Mouse (Mus musculus) heart, postnatal 14 days (tissue): ENCODE data around the gene Dock4. TPM values are rescaled to one million over a fixed set of nuclear protein-coding genes. Genes with fewer than 3 reads are reported as not detected.

Experiments
- DNase-seq, 2 experiments: peaks; one replicate each; pipeline ENCODE4 v3.0.0; 2021 to 2022
- intact Hi-C: fragments of 180-260 bp; cut with DNase I; formaldehyde crosslinking; loops from one replicate; pipeline ENCODE4 v1.15.1; 2025
- total RNA-seq, 2 experiments: library from RNA; stranded (reverse); gene quantifications; 2 replicates each; pipeline ENCODE4 v1.2.3; 2021

The Dock4 gene
- total RNA-seq, 2 experiments from 2014 or later = 16.4 to 17.2 TPM

GRCm38 (mm10) chr12:40503520-40503919, 57.8 kb downstream of the Dock4 start:
- intact Hi-C loops = loop anchor here (5.0 kb wide), 1 partner anchor 56 kb away; the partner anchor contains the start of genes Dock4 and Zfp277
- no peak for DNase-seq

GRCm38 (mm10) chr12:40504687-40505086, 58.9 kb downstream of the Dock4 start:
- intact Hi-C loops = loop anchor here (5.0 kb wide), 1 partner anchor 57 kb away; the partner anchor contains the start of genes Dock4 and Zfp277
- DNase-seq = peak in 1 of 2 experiments; percentile 17

GRCm38 (mm10) chr12:40507823-40508390, 62.2 kb downstream of the Dock4 start:
- no peak for DNase-seq
- intact Hi-C loops = no loop called here

GRCm38 (mm10) chr12:40508416-40508815, 62.7 kb downstream of the Dock4 start:
- no peak for DNase-seq
- intact Hi-C loops = no loop called here

- DNase-seq = no peak
- intact Hi-C loops = loop anchor here (5.0 kb wide), 1 partner anchor 40 kb away; no protein-coding TSS in a partner anchor
Measured at GRCm38 (mm10) chr12:40511643-40512369, 66.1 kb downstream of the Dock4 start.

DNA sequence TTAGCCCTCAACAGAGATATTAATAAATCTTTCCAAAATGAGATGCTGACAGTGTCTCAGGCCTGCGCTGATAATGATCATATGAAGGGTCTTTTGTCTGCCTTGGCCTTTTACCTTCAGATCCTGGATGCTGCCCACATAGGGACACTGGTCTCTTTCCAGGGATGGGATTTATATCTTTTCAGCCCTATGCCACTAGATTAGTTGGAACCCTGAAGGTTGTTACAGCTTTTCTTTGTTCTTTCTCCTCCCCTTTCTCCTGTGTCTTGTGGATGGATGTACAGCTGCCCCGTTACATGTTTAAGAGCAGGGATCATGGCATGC, 66.6 kb downstream of the Dock4 start:
- intact Hi-C loops = loop anchor here (5.0 kb wide), 1 partner anchor 40 kb away; no protein-coding TSS in a partner anchor
- DNase-seq = no peak

DNA sequence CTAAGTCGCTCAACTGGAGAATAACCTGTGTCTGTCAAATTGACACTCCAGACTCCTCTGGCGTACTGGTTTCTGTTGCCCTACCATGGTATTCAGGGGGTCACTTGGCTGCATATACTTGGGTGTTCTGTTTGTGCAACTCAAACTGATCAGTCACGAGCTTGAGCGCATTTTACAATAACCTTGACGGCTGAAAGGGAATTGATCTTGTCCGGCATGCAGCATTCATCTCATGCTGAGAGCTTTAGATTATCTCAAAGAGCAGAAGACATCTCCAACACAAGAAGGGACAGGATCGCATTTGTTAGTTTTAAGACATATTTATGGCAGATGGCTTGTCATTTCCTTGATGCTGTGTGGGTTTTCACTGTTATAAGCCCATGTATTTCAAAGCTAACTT, 67.2 kb downstream of the Dock4 start:
- DNase-seq = no peak
- intact Hi-C loops = loop anchor here (5.0 kb wide), 1 partner anchor 41 kb away; no protein-coding TSS in a partner anchor

- intact Hi-C loops = loop anchor here (5.0 kb wide), 1 partner anchor 42 kb away; no protein-coding TSS in a partner anchor
- no peak for DNase-seq
Measured at GRCm38 (mm10) chr12:40514021-40514420, 68.3 kb downstream of the Dock4 start.

DNA sequence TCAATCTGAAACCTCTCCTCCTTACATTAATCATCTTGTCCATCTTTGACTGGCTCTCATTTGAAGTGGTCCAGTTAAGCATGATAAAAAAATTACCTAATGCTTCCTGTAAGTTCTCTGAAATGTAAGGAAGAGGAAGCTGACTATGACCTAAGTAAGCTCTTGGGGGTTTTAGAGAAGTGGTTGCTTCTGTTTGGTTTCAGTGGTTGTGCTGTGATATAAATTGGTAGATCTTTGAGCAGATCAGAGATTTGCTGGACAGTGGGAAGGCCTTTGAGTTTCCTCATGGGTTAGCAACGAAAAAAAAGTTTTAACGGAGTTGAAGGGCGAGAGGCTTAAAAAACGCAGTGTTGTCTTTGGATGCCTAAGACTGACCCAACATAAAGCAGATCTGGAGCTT, 76.7 kb downstream of the Dock4 start:
- DNase-seq = no peak
- intact Hi-C loops = no loop called here

DNA sequence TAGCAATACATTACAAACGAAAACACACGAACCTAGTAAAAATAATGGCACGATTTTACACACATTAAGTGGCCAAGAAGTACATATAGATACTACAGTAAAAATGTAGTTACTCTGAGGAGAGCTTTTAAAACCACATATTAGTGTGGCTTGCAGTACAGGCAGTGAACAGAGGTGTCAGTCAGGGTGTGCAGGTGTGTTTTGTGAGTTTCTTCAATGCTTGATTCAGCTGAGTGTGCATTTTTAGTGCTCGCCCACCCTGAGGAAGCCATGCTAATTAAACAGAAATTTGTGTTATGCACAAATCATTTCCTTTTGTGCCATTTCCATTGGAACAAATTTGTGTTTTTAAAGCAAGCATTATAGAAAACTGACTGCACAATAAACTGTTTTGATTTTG, 77.3 kb downstream of the Dock4 start:
- intact Hi-C loops = no loop called here
- DNase-seq = no peak

- intact Hi-C loops = no loop called here
Measured at GRCm38 (mm10) chr12:40525045-40525444, 79.3 kb downstream of the Dock4 start.

DNA sequence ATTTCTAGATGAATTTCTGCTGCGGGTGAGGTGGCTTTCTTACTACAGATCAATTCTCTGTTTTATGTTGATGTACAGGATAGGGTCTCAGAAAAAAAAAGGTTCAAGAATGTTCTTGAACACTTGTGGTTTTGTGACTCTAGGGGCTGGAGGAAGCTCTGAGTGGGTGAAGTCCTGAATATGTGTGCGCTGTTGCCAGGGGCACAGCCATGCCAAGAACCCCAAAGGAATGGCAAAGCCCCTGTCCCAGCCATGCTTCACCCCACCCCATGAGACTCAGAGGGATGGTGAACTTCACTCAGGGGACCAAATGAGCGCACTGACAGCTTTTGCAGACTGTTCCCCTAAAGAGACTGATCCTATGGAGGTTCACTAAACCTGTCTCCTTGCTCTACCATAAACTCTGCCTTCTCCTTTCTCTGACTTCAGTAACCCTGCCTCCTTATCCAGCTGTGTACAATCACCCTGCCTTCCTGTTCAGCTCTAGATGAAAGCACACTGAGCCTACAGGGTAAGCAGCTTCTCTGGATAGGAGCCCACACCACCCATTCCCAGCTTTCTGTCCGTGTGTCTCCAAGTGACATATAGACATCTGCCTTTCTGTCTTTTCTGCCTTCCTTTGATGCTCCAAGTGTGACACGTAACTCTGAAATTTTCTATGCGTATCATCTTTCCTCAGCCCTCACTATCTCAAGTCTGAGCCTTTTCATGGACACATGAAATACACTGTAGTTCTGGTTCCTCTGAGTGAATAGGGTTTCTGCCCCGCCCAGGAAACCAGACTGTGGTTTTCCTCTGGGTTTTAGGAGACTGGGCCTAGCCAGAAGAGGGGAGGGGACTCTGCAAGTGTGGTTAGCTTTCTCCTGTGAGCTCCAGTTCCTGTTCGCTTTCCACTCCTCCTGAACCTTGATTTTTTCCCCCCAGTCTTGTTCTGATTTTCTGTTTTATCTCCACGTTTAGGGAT, 90.2 kb downstream of the Dock4 start:
- peak; percentile 19 to 25 for DNase-seq
- intact Hi-C loops = no loop called here

More at GRCm38 (mm10) chr12:40525045-40525444, 79.3 kb downstream of the Dock4 start:
- DNase-seq = peak in 1 of 2 experiments; percentile 32

- intact Hi-C loops = no loop called here
- DNase-seq = no peak
Measured at GRCm38 (mm10) chr12:40537826-40538225, 92.1 kb downstream of the Dock4 start.

DNA sequence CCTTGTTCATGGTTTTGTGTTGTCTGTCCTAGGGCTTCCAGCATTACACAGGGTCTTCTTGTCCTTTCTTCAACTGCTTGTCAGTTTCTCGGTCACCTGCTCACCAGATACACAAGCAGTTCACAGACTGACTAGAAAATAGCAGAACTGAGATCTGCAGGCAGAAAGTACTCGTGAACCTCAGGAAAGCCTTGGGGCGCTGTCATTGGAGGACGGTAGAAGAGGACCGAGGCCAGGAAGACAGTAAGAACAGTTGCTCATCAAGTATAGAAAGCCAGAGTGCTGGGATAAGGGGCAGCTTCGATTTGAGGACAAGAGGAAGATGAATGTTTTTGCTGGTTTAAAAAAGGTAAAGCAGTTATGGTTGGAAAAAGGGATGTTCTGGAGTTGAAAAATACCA, 92.6 kb downstream of the Dock4 start:
- intact Hi-C loops = no loop called here
- DNase-seq = no peak

GRCm38 (mm10) chr12:40538780-40539179, 93.0 kb downstream of the Dock4 start:
- no peak for DNase-seq
- intact Hi-C loops = no loop called here

GRCm38 (mm10) chr12:40544273-40544672, 98.5 kb downstream of the Dock4 start:
- intact Hi-C loops = no loop called here

GRCm38 (mm10) chr12:40546827-40547226, 101.1 kb downstream of the Dock4 start:
- intact Hi-C loops = no loop called here
- DNase-seq = no peak

More at GRCm38 (mm10) chr12:40544273-40544672, 98.5 kb downstream of the Dock4 start:
- DNase-seq = no peak

GRCm38 (mm10) chr12:40551317-40551716, 105.6 kb downstream of the Dock4 start:
- intact Hi-C loops = no loop called here
- DNase-seq = no peak

DNA sequence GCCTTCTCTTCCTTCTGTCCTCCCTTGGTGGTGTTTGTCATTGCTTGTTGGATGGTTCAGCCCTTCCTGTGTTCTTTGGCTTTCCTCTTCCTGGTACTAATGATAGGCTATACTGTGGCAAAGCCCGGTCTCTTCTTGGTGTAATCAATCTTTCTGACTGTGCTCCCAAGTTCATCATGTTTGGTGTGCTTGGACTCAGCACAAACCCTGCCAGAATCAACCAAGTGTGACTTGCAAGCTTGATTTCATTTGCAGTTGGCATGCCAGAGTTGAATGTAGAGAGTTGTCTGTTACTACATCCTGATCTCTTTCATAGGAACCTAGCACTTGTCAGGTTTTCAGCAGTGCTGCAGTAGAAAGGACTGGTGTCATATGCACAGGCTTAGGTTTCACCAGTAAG, 106.4 kb downstream of the Dock4 start:
- no peak for DNase-seq
- intact Hi-C loops = no loop called here

- no peak for DNase-seq
- intact Hi-C loops = no loop called here
Measured at GRCm38 (mm10) chr12:40553929-40554328, 108.2 kb downstream of the Dock4 start.
